Mouse (Mus musculus) liver, embryonic 14.5 days (tissue): Measurements from ENCODE around the gene Zfp263.

Source experiments
- CTCF ChIP-seq: IDR thresholded peaks from 2 replicates; pipeline ENCODE4 v1.5.1; 2016; ENCODE audit warnings: antibody characterized with exemption, low read depth, control low read depth
- EP300 ChIP-seq: IDR thresholded peaks from 2 replicates; pipeline ENCODE4 v1.6.1; 2016; ENCODE audit warnings: antibody characterized with exemption, low read depth

- TF ChIP-seq CTCF: no peak
- TF ChIP-seq EP300: no peak
Observed at GRCm38 (mm10) chr16:3699281-3699680, 44.6 kb upstream of the Zfp263 start.
